Mouse (Mus musculus): Measurements from ENCODE around the gene Fam207a.

Gene Fam207a

DNA sequence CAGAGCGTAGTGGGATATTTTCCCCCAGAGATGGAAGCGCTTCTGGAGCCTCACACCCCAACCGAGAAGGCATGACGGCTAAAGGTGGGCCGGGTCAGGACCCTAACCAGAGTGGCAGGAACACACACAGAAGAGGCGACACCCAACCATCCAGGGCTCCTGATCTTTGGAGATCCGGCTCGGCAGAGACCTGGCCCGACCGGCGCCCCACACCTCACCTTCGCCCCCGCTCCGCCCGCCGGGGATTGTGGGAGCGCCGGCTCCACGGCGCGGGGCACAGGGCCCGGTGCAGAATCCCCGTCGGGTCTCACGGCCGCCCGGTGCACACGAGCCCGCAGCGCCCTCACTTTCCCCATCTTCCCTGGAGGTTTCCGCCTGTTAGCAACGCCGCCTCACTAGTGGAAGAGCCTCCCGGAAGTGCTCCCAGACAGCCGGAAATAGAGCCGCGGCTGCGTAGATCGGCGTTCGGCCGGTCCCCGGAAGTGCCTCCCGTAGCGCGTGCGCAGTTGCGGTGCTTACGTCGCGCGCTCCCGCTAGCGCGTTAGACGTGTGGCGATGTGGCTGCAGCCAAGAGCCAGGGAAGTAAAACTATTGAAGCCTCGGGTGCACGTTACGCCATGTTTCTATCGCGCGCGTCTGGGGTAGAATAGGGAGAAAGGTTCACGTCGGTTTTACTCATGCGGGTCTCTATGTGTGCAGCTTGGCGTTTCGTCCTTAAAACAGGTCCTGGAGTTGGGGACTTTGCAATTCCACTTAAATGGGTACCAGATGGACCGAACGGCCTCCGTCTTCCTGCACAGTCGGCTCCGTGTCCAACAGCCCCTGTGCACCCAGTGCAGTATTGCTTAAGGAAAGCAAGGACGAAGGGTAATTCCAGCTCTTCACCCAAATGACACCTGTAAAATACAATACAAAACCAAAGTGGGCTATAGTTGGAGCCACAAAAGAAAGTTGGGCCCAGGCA lies at the start of gene Fam207a:
Fam207a (minus strand) TSS at position 401 of the 964 bp plus-strand sequence.
- peak; percentile 93 for DNase-seq

DNA sequence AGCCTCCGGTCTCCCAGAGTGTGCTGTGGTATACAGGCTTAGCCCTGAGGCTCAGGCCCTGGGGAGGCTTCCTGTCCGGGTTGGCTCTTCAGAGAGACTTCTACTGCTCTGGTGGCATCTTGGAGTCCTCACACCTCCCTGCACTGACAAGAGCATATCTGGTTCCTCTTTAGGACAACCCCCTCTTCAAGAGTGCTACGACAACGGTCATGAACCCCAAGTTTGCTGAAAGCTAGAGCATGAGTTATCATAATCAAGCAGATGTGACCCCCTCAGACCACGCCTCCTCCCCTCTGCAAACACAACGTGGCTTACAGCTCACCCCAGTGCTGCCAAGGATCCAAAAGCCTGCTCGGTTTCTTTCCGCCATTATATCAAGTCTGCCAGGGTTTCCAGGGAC lies 49.4 kb upstream of the Fam207a start:
- no peak for DNase-seq

- DNase-seq, result no peak
These were observed 45.9 kb upstream of the Fam207a start for GRCm38 (mm10) chr10:77561508-77561907.

DNA sequence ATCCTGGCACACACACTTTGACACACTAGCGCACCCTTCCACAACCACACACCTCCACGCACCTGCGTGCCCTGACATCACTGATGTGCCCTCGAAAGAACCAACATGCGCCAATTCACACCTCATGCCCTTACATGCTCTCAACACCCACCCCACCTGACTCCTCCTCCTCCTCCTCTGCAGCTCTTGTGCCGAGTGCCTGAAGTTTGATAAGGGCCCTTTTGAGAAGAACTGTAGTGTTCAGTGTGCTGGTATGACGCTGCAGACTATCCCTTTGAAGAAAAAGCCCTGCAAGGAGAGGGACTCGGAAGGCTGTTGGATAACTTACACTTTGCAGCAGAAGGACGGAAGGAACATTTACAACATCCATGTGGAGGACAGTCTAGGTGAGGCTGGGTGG lies 45.2 kb upstream of the Fam207a start:
- DNase-seq, result no peak

GRCm38 (mm10) chr10:77560090-77560489 lies 44.5 kb upstream of the Fam207a start:
- no peak for DNase-seq

DNA sequence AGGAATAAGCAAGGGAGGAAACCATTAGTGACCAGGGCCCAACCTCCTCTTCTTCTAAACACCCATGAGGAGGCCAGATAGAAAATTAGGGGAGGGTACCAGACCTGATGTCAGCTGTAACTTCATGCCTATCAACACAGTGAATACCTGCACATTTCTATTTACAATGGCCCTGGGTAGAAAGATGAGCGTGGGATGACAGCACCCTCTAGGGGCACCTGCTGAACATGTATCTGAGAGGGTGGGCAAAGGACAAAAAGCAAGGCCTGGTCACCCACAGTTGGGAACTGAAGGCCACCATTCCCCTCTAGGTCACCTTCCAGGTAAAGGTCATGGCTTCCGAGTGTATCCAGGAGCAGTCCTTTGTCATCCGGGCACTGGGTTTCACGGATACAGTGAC lies 42.1 kb upstream of the Fam207a start:
- DNase-seq, result no peak

GRCm38 (mm10) chr10:77556631-77557030 lies 41.0 kb upstream of the Fam207a start:
- no peak for DNase-seq

GRCm38 (mm10) chr10:77554918-77555317 lies 39.3 kb upstream of the Fam207a start:
- no peak for DNase-seq

DNA sequence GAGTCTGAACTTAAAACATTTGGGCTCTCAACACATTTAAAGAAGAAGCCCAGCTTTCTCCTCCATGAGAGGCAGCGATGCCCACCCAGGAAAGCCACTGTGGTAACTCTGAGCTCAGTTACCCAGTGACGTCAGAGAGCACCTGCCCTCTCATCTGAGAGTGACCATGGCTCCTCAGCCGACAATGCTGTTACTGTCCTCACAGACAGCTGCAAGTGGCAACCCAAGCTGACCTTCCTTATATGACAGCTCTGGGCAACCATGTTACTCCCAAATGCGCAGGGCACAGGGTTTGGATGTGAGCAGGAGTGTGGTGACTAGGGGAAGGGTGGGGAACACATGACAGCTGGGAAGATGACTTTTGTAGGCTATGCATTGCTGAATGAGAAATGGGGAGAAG lies 37.7 kb upstream of the Fam207a start:
- DNase-seq, result no peak

GRCm38 (mm10) chr10:77552162-77552561 lies 36.6 kb upstream of the Fam207a start:
- no peak for DNase-seq

DNA sequence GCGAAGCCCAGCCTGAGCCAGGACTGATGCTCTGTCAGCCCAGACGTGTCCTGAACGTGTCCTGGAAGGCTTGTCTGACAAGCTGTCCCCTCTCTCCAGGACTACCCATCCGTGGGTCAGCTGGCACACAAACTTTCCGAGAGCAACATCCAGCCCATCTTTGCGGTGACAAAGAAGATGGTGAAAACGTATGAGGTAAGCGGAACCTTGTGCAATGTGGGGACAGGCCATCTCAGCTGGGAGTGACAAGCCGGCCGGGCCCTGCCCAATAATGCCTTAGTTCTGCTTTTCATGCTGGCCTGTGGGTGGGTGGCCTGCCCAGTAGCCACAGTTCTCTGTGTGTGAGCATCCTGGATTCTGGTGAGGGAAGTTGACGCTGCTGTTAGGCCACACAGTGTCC lies 35.3 kb upstream of the Fam207a start:
- DNase-seq, result no peak

DNA sequence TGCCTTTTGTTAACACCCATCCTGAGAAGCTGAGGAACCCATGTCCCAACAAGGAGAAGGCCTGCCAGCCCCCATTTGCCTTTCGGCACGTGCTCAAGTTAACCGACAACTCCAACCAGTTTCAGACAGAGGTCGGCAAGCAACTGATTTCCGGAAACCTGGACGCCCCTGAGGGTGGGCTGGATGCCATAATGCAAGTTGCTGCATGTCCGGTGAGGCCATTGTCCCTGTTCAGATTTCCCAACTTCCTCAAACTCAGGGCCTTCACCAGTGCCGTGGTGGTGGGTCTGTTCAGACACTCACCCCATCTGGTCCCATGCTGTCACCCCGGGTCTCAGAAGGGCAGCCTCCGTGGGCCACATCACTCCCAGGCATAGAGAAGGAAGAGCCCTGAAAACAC lies 33.0 kb upstream of the Fam207a start:
- no peak for DNase-seq

DNA sequence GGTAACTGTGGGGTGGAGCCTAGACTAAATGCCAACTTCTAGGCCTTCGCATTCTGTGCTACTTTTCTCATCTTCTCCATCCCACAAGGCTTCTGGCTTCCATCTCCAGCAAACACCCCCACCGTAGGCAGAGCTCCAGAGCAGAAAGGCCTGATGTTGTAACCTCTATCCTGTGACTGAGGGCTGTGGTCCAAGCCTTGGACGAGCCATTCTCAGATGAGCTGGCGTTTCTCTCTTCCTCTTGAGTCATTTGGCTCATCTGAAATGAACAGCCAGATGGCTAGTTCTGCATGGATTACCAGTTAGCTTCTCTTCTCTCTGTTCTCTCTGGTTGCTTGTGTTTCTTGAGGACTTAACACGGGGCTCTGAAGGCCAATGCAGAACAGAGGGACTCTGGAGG lies 29.3 kb upstream of the Fam207a start:
- DNase-seq, result peak; percentile 81

DNA sequence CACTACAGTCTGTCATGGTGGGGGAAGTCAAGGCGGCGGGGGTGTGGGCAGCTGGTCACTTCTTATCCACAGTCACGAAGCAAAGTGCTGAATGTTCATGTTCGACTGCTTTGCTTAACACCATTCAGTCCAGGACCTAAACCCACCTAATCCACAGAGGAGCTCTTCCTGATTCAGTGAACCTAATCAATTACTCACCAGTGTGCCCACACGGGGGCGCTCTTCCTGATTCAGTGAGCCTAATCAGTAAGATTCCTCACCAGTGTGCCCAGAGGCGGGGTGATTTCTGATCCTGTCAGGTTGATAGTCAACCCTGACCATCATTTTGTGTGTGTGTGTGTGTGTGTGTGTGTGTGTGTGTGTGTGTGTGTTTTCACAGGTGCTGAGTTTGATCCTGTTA lies 27.6 kb upstream of the Fam207a start:
- DNase-seq, result no peak

GRCm38 (mm10) chr10:77541864-77542666 lies 26.5 kb upstream of the Fam207a start:
- DNase-seq, result no peak

- no peak for DNase-seq
These were observed 25.1 kb upstream of the Fam207a start for GRCm38 (mm10) chr10:77540576-77541102.

GRCm38 (mm10) chr10:77539320-77539945 lies 23.8 kb upstream of the Fam207a start:
- DNase-seq, result no peak

- no peak for DNase-seq
These were observed 21.9 kb upstream of the Fam207a start for GRCm38 (mm10) chr10:77537215-77538209.

GRCm38 (mm10) chr10:77536727-77537126 lies 21.1 kb upstream of the Fam207a start:
- no peak for DNase-seq

DNA sequence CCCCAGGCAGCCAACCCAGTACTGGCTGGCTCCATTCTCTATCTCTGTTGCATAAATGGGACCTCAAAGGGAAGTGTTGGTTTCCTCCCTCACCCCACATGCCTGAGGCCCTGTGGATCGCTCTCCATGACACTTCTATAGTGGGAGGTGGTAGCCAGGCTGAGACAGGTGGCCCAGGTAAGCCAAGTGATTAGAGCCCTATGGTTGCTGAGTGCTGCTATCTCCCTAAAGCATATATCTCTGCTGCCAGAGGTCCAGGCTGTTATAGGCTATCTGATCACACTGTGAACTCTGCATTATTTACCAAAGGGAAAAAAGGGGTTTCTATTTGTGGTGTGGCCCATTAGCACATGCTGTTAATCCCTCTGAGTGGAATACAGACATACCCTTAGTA lies 16.4 kb upstream of the Fam207a start:
- DNase-seq, result no peak
